Mouse (Mus musculus) stomach, embryonic 14.5 days (tissue): ENCODE results near the gene Slc30a1. TPM values are rescaled to one million over a fixed set of nuclear protein-coding genes. Genes with fewer than 3 reads are reported as not detected.

Experiments
- ATAC-seq: fragments of 200-750 bp; cut with Nextera tagmentation; 2 replicates; pipeline ENCODE4 v1.8.0; 2017; ENCODE audit warnings: low read depth, moderate TSS enrichment; ENCODE audit not compliant: insufficient number of reproducible peaks, insufficient read depth, low FRiP score
- H3K27ac ChIP-seq: fragments of 300-500 bp; sonication (generic); 2 replicates; pipeline ENCODE4 v1.5.1; 2014; ENCODE audit warnings: mild to moderate bottlenecking, low read length, moderate library complexity, mixed read lengths
- H3K27me3 ChIP-seq: fragments of 300-500 bp; sonication (generic); 2 replicates; pipeline ENCODE4 v1.6.1; 2014; ENCODE audit warnings: low read length, control low read depth, mixed read lengths; ENCODE audit not compliant: control insufficient read depth, insufficient read depth
- H3K36me3 ChIP-seq: fragments of 300-500 bp; sonication (generic); 2 replicates; pipeline ENCODE4 v1.6.1; 2014; ENCODE audit warnings: mild to moderate bottlenecking, control low read depth, low read length, moderate library complexity, mixed read lengths; ENCODE audit not compliant: control insufficient read depth, insufficient read depth
- H3K4me1 ChIP-seq: fragments of 300-500 bp; sonication (generic); 2 replicates; pipeline ENCODE4 v1.6.1; 2014; ENCODE audit warnings: low read length, control low read depth, mixed read lengths; ENCODE audit not compliant: control insufficient read depth, insufficient read depth
- H3K4me2 ChIP-seq: fragments of 300-500 bp; sonication (generic); replicated peaks from 2 replicates; pipeline ENCODE4 v1.6.1; 2014; ENCODE audit warnings: low read depth, low read length, control low read depth
- H3K4me3 ChIP-seq: fragments of 300-500 bp; sonication (generic); 2 replicates; pipeline ENCODE4 v1.5.1; 2014; ENCODE audit warnings: low read depth, low read length, control low read depth
- H3K9ac ChIP-seq: fragments of 300-500 bp; sonication (generic); replicated peaks from 2 replicates; pipeline ENCODE4 v1.6.1; 2014; ENCODE audit warnings: low read depth, mild to moderate bottlenecking, control low read depth, low read length, moderate library complexity, mixed read lengths
- H3K9me3 ChIP-seq: fragments of 300-500 bp; sonication (generic); 2 replicates; pipeline ENCODE4 v1.6.1; 2016; ENCODE audit warnings: low read depth, low read length, control low read depth; ENCODE audit not compliant: control insufficient read depth
- WGBS: fragments of 180-500 bp; shearing (Covaris S2); extraction: QIAGEN DNeasy Blood & Tissue Kit; methylation state at CpG from one replicate; pipeline ENCODE4 v1.1.7; 2014; 5-methylcytosine and 5-hydroxymethylcytosine counted together
- polyA plus RNA-seq: library from polyadenylated mRNA; unstranded; fragments of >200 nt; fragmentation: Nextera tagmentation; extraction: Ambion mirVana; gene quantifications from 2 replicates; pipeline ENCODE4 v1.2.1, GENCODE M21; 2014

Gene Slc30a1
- polyA plus RNA-seq, 1 experiment from 2014 or later, result 1.5 TPM

DNA sequence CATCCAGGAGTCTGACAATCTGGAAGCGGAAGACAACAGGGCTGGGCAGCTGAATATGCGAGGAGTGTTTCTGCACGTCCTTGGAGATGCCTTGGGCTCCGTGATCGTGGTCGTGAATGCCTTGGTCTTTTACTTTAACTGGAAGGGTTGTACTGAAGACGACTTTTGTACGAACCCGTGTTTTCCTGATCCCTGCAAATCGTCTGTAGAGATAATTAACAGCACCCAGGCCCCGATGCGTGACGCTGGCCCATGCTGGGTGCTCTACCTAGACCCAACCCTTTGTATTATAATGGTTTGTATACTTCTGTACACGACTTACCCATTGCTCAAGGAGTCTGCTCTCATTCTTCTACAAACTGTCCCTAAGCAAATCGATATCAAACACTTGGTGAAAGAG, 2.3 kb downstream of the Slc30a1 start:
- Histone ChIP-seq H3K4me2 (peak overlapping the region; percentile 76), H3K4me1 (peaks cover 43% of the 10 kb centered on the region), H3K4me3 (no peak overlapping the region), H3K9ac (no peak overlapping the region), H3K36me3 (peaks cover 6% of the 10 kb centered on the region; the same call in 1 of the 2 replicates), H3K27me3 (no peaks in the 10 kb centered on the region), H3K9me3 (no peaks in the 10 kb centered on the region), H3K27ac (no peak overlapping the region)
- no peak for ATAC-seq
- WGBS, result 91% methylated on average over 15 of the region's 15 CpGs

- Histone ChIP-seq H3K4me1 (peaks cover 43% of the 10 kb centered on the region), H3K4me2 (0 out of 2 replicates have a peak overlapping the region, but pooled peaks have one; percentile 76), H3K36me3 (peaks cover 6% of the 10 kb centered on the region; the same call in 1 of the 2 replicates), H3K4me3 (no peak overlapping the region), H3K9ac (no peak overlapping the region), H3K9me3 (no peaks in the 10 kb centered on the region), H3K27ac (no peak overlapping the region), H3K27me3 (no peaks in the 10 kb centered on the region)
- ATAC-seq, result no peak
- WGBS, result 95% methylated on average over 14 of the region's 14 CpGs
These were observed 2.7 kb downstream of the Slc30a1 start for GRCm38 (mm10) chr1:191909316-191909715.

DNA sequence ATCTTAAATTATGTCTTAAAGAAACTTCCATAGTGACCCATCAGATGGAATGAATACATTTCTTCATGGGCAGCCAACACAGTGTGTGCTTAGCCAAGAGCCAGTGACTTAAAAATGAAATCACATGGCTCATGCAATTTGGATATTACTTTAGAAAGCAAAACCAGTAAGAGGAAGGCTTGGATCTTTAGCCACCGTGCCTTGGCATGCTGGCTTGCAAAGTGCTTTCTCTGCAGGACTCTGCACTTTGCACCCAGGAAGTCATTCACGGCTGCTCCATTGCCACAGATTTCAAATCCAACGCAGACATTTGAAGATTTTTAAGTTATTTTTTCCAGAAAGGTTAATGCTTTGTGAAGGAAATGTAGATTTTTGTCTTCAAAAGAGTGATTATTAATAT, 4.1 kb downstream of the Slc30a1 start:
- Histone ChIP-seq H3K4me1 (peaks cover 39% of the 10 kb centered on the region), H3K4me3 (no peak overlapping the region)

GRCm38 (mm10) chr1:191911067-191911668, 4.6 kb downstream of the Slc30a1 start:
- Histone ChIP-seq H3K4me3 (no peak overlapping the region), H3K27ac (no peak overlapping the region), H3K9me3 (no peaks in the 10 kb centered on the region), H3K4me1 (peaks cover 38% of the 10 kb centered on the region), H3K27me3 (no peaks in the 10 kb centered on the region), H3K36me3 (peaks cover 6% of the 10 kb centered on the region; the same call in 1 of the 2 replicates), H3K4me2 (peak overlapping the region; percentile 8; the same call in 1 of the 2 replicates), H3K9ac (no peak overlapping the region)
- no peak for ATAC-seq
- WGBS, result 57% methylated on average over 3 of the region's 3 CpGs

More for the DNA sequence above, 4.1 kb downstream of the Slc30a1 start:
- Histone ChIP-seq H3K27ac (no peak overlapping the region), H3K36me3 (peaks cover 6% of the 10 kb centered on the region; the same call in 1 of the 2 replicates), H3K9ac (no peak overlapping the region), H3K27me3 (no peaks in the 10 kb centered on the region), H3K9me3 (no peaks in the 10 kb centered on the region), H3K4me2 (peak overlapping the region; percentile 26; the same call in 1 of the 2 replicates)
- 65% methylated on average over 3 of the region's 3 CpGs for WGBS
- ATAC-seq, result no peak

- Histone ChIP-seq H3K27me3 (no peaks in the 10 kb centered on the region), H3K27ac (no peak overlapping the region), H3K9me3 (no peaks in the 10 kb centered on the region), H3K4me3 (no peak overlapping the region), H3K9ac (no peak overlapping the region), H3K4me2 (no peak overlapping the region), H3K36me3 (no peaks in the 10 kb centered on the region; the same call in 1 of the 2 replicates), H3K4me1 (peaks cover 22% of the 10 kb centered on the region; the same call in 1 of the 2 replicates)
- no peak for ATAC-seq
- 83% methylated on average over 6 of the region's 6 CpGs for WGBS
These were observed 8.1 kb downstream of the Slc30a1 start for GRCm38 (mm10) chr1:191914647-191915046.

DNA sequence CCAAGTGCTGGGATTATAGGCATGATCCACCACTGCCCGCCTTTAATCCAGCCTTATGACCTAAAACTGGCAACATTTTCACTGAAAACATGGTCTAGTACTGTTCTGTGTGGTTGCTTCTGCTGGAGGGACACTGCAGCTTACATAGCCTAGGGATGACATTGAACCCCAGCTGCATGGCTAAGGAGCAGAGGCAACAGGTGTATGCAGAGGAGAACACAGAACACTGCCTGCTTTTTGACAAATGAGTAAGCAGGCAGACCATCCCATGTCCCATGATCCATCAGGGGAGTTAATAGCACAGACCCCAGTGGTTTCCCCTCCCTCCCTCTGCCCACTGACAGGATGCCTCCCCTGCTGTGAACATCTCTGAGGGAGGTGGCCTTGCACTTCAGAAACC, 9.0 kb downstream of the Slc30a1 start:
- WGBS, result 70% methylated on average over 1 of the region's 1 CpGs
- no peaks in the 10 kb centered on the region for H3K27me3 ChIP-seq
- H3K4me3 ChIP-seq, result no peak overlapping the region
- no peaks in the 10 kb centered on the region for H3K9me3 ChIP-seq
- H3K4me1 ChIP-seq, result peaks cover 15% of the 10 kb centered on the region; the same call in 1 of the 2 replicates
- H3K36me3 ChIP-seq, result no peaks in the 10 kb centered on the region; the same call in 1 of the 2 replicates
- ATAC-seq, result no peak
- no peak overlapping the region for H3K9ac ChIP-seq
- no peak overlapping the region for H3K4me2 ChIP-seq
- no peak overlapping the region for H3K27ac ChIP-seq

DNA sequence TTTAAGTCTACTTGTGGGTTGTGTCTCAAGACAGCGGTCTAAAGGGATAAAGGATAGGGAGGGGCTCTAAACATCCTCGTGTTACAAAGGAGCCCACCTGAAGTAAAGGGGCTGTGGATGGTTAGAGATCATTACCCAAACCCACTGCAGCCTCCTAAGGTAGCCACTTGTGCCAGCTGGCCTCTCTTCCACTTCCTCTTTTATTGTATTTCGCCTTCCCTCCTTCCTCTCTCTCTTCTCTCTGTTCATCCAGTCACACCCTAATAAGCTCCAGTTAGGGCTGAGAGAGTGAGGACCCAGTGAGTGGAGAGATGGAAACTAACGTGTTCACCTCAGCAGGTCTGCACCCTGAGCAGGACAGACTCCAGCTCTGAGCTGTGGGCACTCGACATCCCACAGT, 10.3 kb downstream of the Slc30a1 start:
- H3K27ac ChIP-seq, result no peak overlapping the region
- H3K36me3 ChIP-seq, result no peaks in the 10 kb centered on the region; the same call in 1 of the 2 replicates
- H3K4me1 ChIP-seq, result 0 out of 2 replicates have a peak, but pooled peaks cover 6% of the 10 kb centered on the region
- no peak overlapping the region for H3K9ac ChIP-seq
- no peaks in the 10 kb centered on the region; the same call in 1 of the 2 replicates for H3K9me3 ChIP-seq
- no peak overlapping the region for H3K4me2 ChIP-seq
- no peak for ATAC-seq
- 66% methylated on average over 5 of the region's 5 CpGs for WGBS
- H3K4me3 ChIP-seq, result no peak overlapping the region
- H3K27me3 ChIP-seq, result no peaks in the 10 kb centered on the region

DNA sequence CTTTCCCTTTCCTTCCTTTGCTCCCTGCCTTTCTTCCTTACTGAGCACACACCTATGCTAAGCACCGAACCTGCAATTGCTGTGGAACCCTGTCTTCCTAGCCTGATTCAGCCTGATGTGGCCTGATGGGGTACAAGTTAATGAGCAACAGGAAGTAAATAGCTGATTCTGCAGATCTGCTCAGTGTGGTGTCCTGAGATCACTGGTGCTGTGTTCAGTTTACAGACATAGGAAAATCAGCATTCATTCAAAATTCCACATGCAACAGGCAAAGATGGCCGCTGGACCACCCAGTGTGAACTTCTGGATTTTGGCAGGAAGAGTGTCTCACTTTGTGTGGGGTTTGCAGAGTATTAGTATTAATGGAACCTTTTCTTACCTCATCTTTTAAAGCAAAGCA, 12.8 kb downstream of the Slc30a1 start:
- Histone ChIP-seq H3K9me3 (no peaks in the 10 kb centered on the region; the same call in 1 of the 2 replicates), H3K4me1 (no peaks in the 10 kb centered on the region), H3K27ac (no peak overlapping the region), H3K4me2 (no peak overlapping the region), H3K4me3 (no peak overlapping the region), H3K36me3 (no peaks in the 10 kb centered on the region), H3K27me3 (no peaks in the 10 kb centered on the region), H3K9ac (no peak overlapping the region)
- WGBS, result 67% methylated on average over 2 of the region's 2 CpGs
- ATAC-seq, result no peak
